Mouse (Mus musculus) midbrain, embryonic 13.5 days (tissue): Measurements from ENCODE around the gene Pfdn6. TPM values are rescaled to one million over a fixed set of nuclear protein-coding genes. Genes with fewer than 3 reads are reported as not detected.

ENCODE experiments used
- ATAC-seq: fragments of 200-750 bp; cut with Nextera tagmentation; 2 replicates; pipeline ENCODE4 v1.8.0; 2017; ENCODE audit warnings: mild to moderate bottlenecking, moderate TSS enrichment, moderate library complexity
- H3K27ac ChIP-seq: fragments of 300-500 bp; sonication (generic); 2 replicates; pipeline ENCODE4 v1.5.1; 2015; ENCODE audit warnings: inconsistent platforms, mild to moderate bottlenecking, moderate library complexity
- H3K27me3 ChIP-seq: fragments of 300-500 bp; sonication (generic); 2 replicates; pipeline ENCODE4 v1.6.1; 2015; ENCODE audit warnings: mild to moderate bottlenecking, inconsistent platforms
- H3K36me3 ChIP-seq: fragments of 300-500 bp; sonication (generic); 2 replicates; pipeline ENCODE4 v1.6.1; 2015; ENCODE audit warnings: mild to moderate bottlenecking, inconsistent platforms
- H3K4me1 ChIP-seq: fragments of 300-500 bp; sonication (generic); replicated peaks from 2 replicates; pipeline ENCODE4 v1.6.1; 2015; ENCODE audit warnings: inconsistent platforms
- H3K4me2 ChIP-seq: fragments of 300-500 bp; sonication (generic); replicated peaks from 2 replicates; pipeline ENCODE4 v1.6.1; 2015; ENCODE audit warnings: moderate library complexity, mild to moderate bottlenecking, inconsistent platforms
- H3K4me3 ChIP-seq: fragments of 300-500 bp; sonication (generic); replicated peaks from 2 replicates; pipeline ENCODE4 v1.5.1; 2015; ENCODE audit warnings: mild to moderate bottlenecking, inconsistent platforms
- H3K9ac ChIP-seq: fragments of 300-500 bp; sonication (generic); replicated peaks from 2 replicates; pipeline ENCODE4 v1.6.1; 2015; ENCODE audit warnings: mild to moderate bottlenecking, inconsistent platforms
- H3K9me3 ChIP-seq: fragments of 300-500 bp; sonication (generic); 2 replicates; pipeline ENCODE4 v1.6.1; 2016; ENCODE audit warnings: mild to moderate bottlenecking, inconsistent platforms
- WGBS: fragments of 180-500 bp; shearing (Covaris S2); methylation state at CpG from one replicate; pipeline ENCODE4 v1.1.7; 2015; 5-methylcytosine and 5-hydroxymethylcytosine counted together
- polyA plus RNA-seq: library from polyadenylated mRNA; unstranded; fragments of >200 nt; fragmentation: Nextera tagmentation; extraction: Ambion mirVana; gene quantifications from 2 replicates; pipeline ENCODE4 v1.2.1, GENCODE M21; 2015

Pfdn6 gene
- polyA plus RNA-seq, 1 experiment from 2014 or later: 195 TPM

DNA sequence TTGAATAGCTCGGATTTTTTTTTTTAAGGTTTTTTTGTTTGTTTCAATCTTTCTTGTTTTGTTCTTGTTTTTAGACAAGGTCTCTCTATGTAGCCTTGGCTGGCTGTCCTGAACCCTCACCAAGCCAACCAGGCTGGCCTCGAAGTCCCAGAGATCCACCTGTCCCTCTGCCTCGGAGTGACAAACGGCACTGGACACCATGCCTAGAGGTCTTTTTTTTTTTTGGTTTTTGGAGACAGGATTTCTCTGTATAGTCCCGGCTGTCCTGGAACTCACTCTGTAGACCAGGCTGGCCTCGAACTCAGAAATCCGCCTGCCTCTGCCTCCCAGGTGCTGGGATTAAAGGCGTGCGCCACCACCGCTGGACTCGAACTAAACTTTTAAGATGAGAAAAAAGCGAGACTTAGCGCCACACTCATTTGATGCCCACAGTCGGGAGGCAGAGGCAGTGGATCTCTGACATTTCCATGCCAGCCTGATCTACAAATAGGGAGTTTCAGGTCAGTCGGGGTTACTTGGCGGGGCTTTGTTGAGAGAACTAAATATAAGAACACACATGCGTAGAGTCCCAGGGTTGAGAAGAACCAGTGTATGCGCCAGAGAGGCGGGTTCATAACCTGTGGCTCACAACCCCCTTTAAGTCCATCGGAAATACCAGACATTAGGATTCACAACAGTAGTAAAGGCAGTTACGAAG lies 11.7 kb downstream of the Pfdn6 start:
- no peaks in the 10 kb centered on the region for H3K9me3 ChIP-seq
- H3K27ac ChIP-seq: no peak overlapping the region
- H3K27me3 ChIP-seq: no peaks in the 10 kb centered on the region
- H3K9ac ChIP-seq: peak overlapping the region; percentile 81
- 60% methylated on average over 21 of the region's 21 CpGs for WGBS
- ATAC-seq: no peak
- peak overlapping the region; percentile 94 for H3K4me3 ChIP-seq
- peaks cover 40% of the 10 kb centered on the region for H3K36me3 ChIP-seq
- H3K4me1 ChIP-seq: peaks cover 28% of the 10 kb centered on the region
- peak overlapping the region; percentile 100 for H3K4me2 ChIP-seq

- no peak for ATAC-seq
- WGBS: 72% methylated on average over 17 of the region's 17 CpGs
These were observed 13.8 kb downstream of the Pfdn6 start for GRCm38 (mm10) chr17:33926207-33926932.

GRCm38 (mm10) chr17:33925406-33926116 lies 14.6 kb downstream of the Pfdn6 start:
- Histone ChIP-seq H3K27ac (no peak overlapping the region), H3K4me2 (no peak overlapping the region), H3K4me1 (peaks cover 20% of the 10 kb centered on the region), H3K9ac (no peak overlapping the region), H3K27me3 (no peaks in the 10 kb centered on the region), H3K9me3 (no peaks in the 10 kb centered on the region), H3K4me3 (no peak overlapping the region), H3K36me3 (peaks cover 26% of the 10 kb centered on the region)
- ATAC-seq: no peak
- WGBS: 85% methylated on average over 21 of the region's 21 CpGs

More at GRCm38 (mm10) chr17:33926207-33926932, 13.8 kb downstream of the Pfdn6 start:
- Histone ChIP-seq H3K36me3 (peaks cover 26% of the 10 kb centered on the region), H3K9ac (no peak overlapping the region), H3K4me1 (peaks cover 26% of the 10 kb centered on the region), H3K27me3 (no peaks in the 10 kb centered on the region), H3K4me2 (no peak overlapping the region), H3K27ac (no peak overlapping the region), H3K4me3 (no peak overlapping the region), H3K9me3 (no peaks in the 10 kb centered on the region)

- no peak for ATAC-seq
- 84% methylated on average over 10 of the region's 10 CpGs for WGBS
- Histone ChIP-seq H3K36me3 (peaks cover 26% of the 10 kb centered on the region), H3K27me3 (no peaks in the 10 kb centered on the region), H3K27ac (no peak overlapping the region), H3K4me3 (no peak overlapping the region), H3K9me3 (no peaks in the 10 kb centered on the region), H3K4me2 (no peak overlapping the region), H3K4me1 (peaks cover 23% of the 10 kb centered on the region), H3K9ac (no peak overlapping the region)
These were observed 15.4 kb downstream of the Pfdn6 start for GRCm38 (mm10) chr17:33924577-33925283.

- peaks cover 32% of the 10 kb centered on the region for H3K36me3 ChIP-seq
- no peaks in the 10 kb centered on the region for H3K9me3 ChIP-seq
- H3K9ac ChIP-seq: no peak overlapping the region
- H3K27me3 ChIP-seq: peaks cover 13% of the 10 kb centered on the region
- WGBS: 91% methylated on average over 7 of the region's 7 CpGs
- peaks cover 44% of the 10 kb centered on the region for H3K4me1 ChIP-seq
- no peak for ATAC-seq
- no peak overlapping the region for H3K27ac ChIP-seq
- peak overlapping the region; percentile 75; the same call in 1 of the 2 replicates for H3K4me2 ChIP-seq
- no peak overlapping the region for H3K4me3 ChIP-seq
These were observed 18.8 kb downstream of the Pfdn6 start for GRCm38 (mm10) chr17:33921361-33921760.

- Histone ChIP-seq H3K9ac (peak overlapping the region; percentile 68), H3K27ac (peak overlapping the region; percentile 57; the same call in 1 of the 2 replicates), H3K4me1 (peaks cover 45% of the 10 kb centered on the region), H3K9me3 (no peaks in the 10 kb centered on the region), H3K27me3 (peaks cover 13% of the 10 kb centered on the region), H3K4me2 (peak overlapping the region; percentile 75), H3K4me3 (peak overlapping the region; percentile 45), H3K36me3 (peaks cover 23% of the 10 kb centered on the region)
- WGBS: under 1% methylated on average over 36 of the region's 36 CpGs
- peak; percentile 34 for ATAC-seq
These were observed 19.7 kb downstream of the Pfdn6 start for GRCm38 (mm10) chr17:33920282-33921097.

GRCm38 (mm10) chr17:33919351-33920281 lies 20.5 kb downstream of the Pfdn6 start:
- H3K4me1 ChIP-seq: peaks cover 54% of the 10 kb centered on the region
- ATAC-seq: no peak
- under 1% methylated on average over 52 of the region's 52 CpGs for WGBS
- peaks cover 23% of the 10 kb centered on the region for H3K36me3 ChIP-seq
- H3K27me3 ChIP-seq: peaks cover 13% of the 10 kb centered on the region
- peak overlapping the region; percentile 68 for H3K9ac ChIP-seq
- H3K4me2 ChIP-seq: peak overlapping the region; percentile 75
- peak overlapping the region; percentile 57; the same call in 1 of the 2 replicates for H3K27ac ChIP-seq
- no peaks in the 10 kb centered on the region for H3K9me3 ChIP-seq
- H3K4me3 ChIP-seq: peak overlapping the region; percentile 45

DNA sequence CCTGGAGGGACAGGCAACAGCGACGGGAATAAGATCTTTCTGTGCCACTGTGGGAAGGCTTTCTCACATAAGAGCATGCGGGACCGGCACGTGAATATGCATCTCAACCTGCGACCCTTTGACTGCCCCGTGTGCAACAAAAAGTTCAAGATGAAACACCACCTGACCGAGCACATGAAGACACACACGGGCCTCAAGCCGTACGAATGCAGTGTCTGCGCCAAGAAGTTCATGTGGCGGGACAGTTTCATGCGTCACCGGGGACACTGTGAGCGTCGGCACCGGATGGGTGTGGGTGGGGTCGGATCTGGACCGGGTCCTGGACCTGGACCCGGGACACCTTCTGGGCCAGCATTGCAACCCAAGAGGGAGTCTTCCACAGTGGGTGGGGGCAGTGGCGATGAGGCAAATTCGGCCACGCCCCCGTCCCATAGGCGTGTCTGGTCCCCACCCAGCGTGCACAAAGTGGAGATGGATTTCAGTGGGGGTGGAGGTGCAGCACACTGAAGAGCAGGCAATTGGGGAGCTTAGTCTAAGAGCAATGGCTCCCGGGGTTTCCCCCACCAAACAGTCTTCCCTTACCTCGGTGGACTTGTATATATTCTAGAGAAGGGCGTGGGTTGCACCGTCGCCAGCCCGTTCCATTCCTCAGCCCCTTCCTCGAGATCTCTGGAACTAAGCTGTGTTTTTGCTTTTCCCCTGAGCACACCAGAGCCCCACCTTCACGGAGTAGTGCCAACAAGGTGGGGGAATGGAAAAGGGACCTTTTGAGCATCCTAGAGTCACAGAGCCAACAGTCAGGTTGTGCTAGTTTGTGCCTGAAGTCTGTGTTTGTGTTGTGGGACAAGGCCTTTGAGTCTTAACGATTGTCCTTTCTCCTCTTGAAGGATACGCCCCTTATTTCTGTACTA lies 21.6 kb downstream of the Pfdn6 start:
- 60% methylated on average over 37 of the region's 37 CpGs for WGBS
- no peaks in the 10 kb centered on the region for H3K9me3 ChIP-seq
- no peak for ATAC-seq
- peak overlapping the region; percentile 45 for H3K4me3 ChIP-seq
- peaks cover 13% of the 10 kb centered on the region for H3K27me3 ChIP-seq
- no peak overlapping the region for H3K27ac ChIP-seq
- H3K9ac ChIP-seq: peak overlapping the region; percentile 68
- peak overlapping the region; percentile 75 for H3K4me2 ChIP-seq
- H3K4me1 ChIP-seq: peaks cover 64% of the 10 kb centered on the region
- peaks cover 33% of the 10 kb centered on the region for H3K36me3 ChIP-seq

DNA sequence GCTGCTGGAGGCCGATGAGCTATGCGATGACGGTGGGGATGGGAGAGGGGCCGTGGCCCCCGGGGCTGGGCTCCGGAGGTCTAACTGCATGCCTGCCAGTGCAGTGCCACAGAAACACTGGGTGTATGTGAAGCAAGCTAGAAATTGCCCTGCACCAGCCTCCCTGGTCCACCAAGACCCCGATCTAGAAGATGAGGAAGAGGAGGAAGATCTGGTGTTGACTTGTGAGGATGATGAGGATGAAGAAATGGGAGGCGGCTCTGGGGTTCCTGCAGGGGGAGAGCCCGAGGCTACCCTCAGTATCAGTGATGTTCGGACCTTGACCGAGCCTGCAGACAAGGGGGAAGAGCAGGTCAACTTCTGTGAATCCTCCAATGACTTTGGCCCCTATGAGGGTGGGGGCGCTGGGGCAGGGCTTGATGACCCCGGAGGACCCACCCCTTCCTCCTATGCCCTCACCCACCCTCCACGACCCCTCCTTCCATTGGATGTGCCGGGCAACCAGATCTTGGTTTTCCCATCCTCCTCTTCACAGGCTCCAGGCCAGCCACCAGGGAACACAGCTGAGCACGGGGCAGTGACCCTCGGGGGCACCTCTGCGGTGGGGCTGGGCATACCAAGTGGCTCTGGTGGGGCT lies 22.4 kb downstream of the Pfdn6 start:
- WGBS: 84% methylated on average over 18 of the region's 18 CpGs
- H3K9me3 ChIP-seq: no peaks in the 10 kb centered on the region
- peaks cover 13% of the 10 kb centered on the region for H3K27me3 ChIP-seq
- H3K4me1 ChIP-seq: peaks cover 64% of the 10 kb centered on the region
- H3K9ac ChIP-seq: no peak overlapping the region
- H3K27ac ChIP-seq: no peak overlapping the region
- ATAC-seq: no peak
- H3K4me3 ChIP-seq: no peak overlapping the region
- H3K4me2 ChIP-seq: peak overlapping the region; percentile 64; the same call in 1 of the 2 replicates
- peaks cover 40% of the 10 kb centered on the region for H3K36me3 ChIP-seq
